Mouse (Mus musculus) spleen, adult 12 weeks (tissue): ENCODE results near the gene Timm29.
"Not testable (repeated sequence)": the region's sequence is repeated elsewhere in the genome, so short reads cannot be mapped to it uniquely, and the experiment has no call there.

Experiments used
- DNase-seq: peaks from one replicate; pipeline ENCODE4 v3.0.0; 2022; ENCODE audit warnings: low spot score

The Timm29 gene

GRCm38 (mm10) chr9:21578226-21578625 lies 14.3 kb upstream of the Timm29 start:
- no peak for DNase-seq

- no peak for DNase-seq
Observed at GRCm38 (mm10) chr9:21585401-21585800, 7.1 kb upstream of the Timm29 start.

GRCm38 (mm10) chr9:21587678-21588349 lies 4.7 kb upstream of the Timm29 start:
- DNase-seq: no peak

GRCm38 (mm10) chr9:21588350-21588749 lies 4.2 kb upstream of the Timm29 start:
- no peak for DNase-seq

GRCm38 (mm10) chr9:21589538-21589937 lies 3.0 kb upstream of the Timm29 start:
- no peak for DNase-seq

GRCm38 (mm10) chr9:21591127-21591830 lies 1.2 kb upstream of the Timm29 start:
- no peak for DNase-seq

GRCm38 (mm10) chr9:21591831-21592702 lies 455 bp upstream of the Timm29 start:
- no peak for DNase-seq

GRCm38 (mm10) chr9:21593122-21593721 lies 700 bp downstream of the Timm29 start:
- peak; percentile 21 for DNase-seq

GRCm38 (mm10) chr9:21594350-21594749 lies 1.8 kb downstream of the Timm29 start:
- DNase-seq: not testable (repeated sequence)

- DNase-seq: no peak
Observed at GRCm38 (mm10) chr9:21594838-21595237, 2.3 kb downstream of the Timm29 start.

- no peak for DNase-seq
Observed at GRCm38 (mm10) chr9:21598198-21598597, 5.7 kb downstream of the Timm29 start.

GRCm38 (mm10) chr9:21600186-21600585 lies 7.7 kb downstream of the Timm29 start:
- no peak for DNase-seq

- DNase-seq: no peak
Observed at GRCm38 (mm10) chr9:21601073-21601472, 8.6 kb downstream of the Timm29 start.

GRCm38 (mm10) chr9:21601722-21602399 lies 9.3 kb downstream of the Timm29 start:
- DNase-seq: peak; percentile 57

- DNase-seq: no peak
Observed at GRCm38 (mm10) chr9:21604119-21604518, 11.6 kb downstream of the Timm29 start.

- DNase-seq: no peak
Observed at GRCm38 (mm10) chr9:21605865-21606264, 13.3 kb downstream of the Timm29 start.

GRCm38 (mm10) chr9:21606648-21607047 lies 14.1 kb downstream of the Timm29 start:
- DNase-seq: no peak

- no peak for DNase-seq
Observed at GRCm38 (mm10) chr9:21609861-21610260, 17.3 kb downstream of the Timm29 start.

GRCm38 (mm10) chr9:21614864-21615616 lies 22.5 kb downstream of the Timm29 start:
- no peak for DNase-seq

- DNase-seq: peak; percentile 95
Observed at GRCm38 (mm10) chr9:21615617-21616231, 23.2 kb downstream of the Timm29 start, which contains the start of gene Smarca4. Smarca4 (plus strand) TSS chr9:21616169.
